Mouse (Mus musculus): Measurements from ENCODE around the gene Tapt1.

GRCm38 (mm10) chr5:44162786-44163185, 63.6 kb downstream of the Tapt1 start:
- TF ChIP-seq GATA1 (IDR thresholded peaks at IDR 0.05; ENCODE audit: borderline replicate concordance, low read length) (no peak), FLI1 (IDR thresholded peaks at IDR 0.05; ENCODE audit: low read length) (no peak)
